Mouse (Mus musculus): ENCODE results near the gene Trappc13.

DNA sequence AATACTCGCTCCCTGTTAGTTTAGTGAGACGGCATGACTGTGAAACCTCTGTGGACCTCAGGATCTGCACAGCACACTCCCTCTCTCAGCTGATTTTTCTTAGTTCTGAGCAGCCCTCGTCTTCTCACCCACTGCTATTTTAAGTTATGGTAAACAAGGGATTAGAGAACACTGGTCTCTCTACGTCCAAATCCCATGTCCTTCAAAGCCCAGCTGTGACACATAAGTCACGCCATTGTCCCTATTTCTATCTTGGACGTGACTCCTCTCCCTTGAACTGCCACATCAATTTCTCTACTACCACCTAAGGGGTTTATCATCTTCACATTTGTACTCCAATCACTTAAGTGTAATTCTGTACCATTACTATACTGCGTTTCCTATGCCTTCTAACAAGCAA is 82.3 kb downstream of the Trappc13 start:
- no peak for TF ChIP-seq POLR2A (IDR thresholded peaks at IDR 0.05; ENCODE audit: low read depth, low read length)
- TF ChIP-seq CTCF (IDR thresholded peaks at IDR 0.05; ENCODE audit: extremely low read depth, insufficient read depth, insufficient read length, insufficient replicate concordance) = no peak

Data from spleen, adult 2 months (tissue).